Mouse (Mus musculus): Measurements from ENCODE around the gene Mrpl14. TPM values are rescaled to one million over a fixed set of nuclear protein-coding genes. Genes with fewer than 3 reads are reported as not detected.

The Mrpl14 gene
- total RNA-seq, 2 experiments from 2014 or later, result 99.5 to 139 TPM

- H3K4me3 ChIP-seq, result peak overlapping the region; percentile 61
- TF ChIP-seq CTCF (IDR thresholded peaks at IDR 0.05), result no peak
- DNase-seq, result peak; percentile 48
- H3K27ac ChIP-seq, result peak overlapping the region; percentile 89
- intact Hi-C loops (cut with DNase I), result no loop called here
These were observed 47.1 kb downstream of the Mrpl14 start for GRCm38 (mm10) chr17:45733038-45733734.

- intact Hi-C loops (cut with DNase I), result loop anchor here (1.0 to 2.0 kb wide), 2 partner anchors 83 to 304 kb away; no protein-coding TSS in a partner anchor
- no peak for TF ChIP-seq CTCF (IDR thresholded peaks at IDR 0.05)
- Histone ChIP-seq H3K27ac (peak within 1 kb of the TSS; percentile 89), H3K4me3 (peak within 1 kb of the TSS; percentile 61)
- DNase-seq, result peak; percentile 84
These were observed 47.7 kb downstream of the Mrpl14 start, which contains the start of gene 1600014C23Rik for GRCm38 (mm10) chr17:45733735-45734301. TSS of gene 1600014C23Rik (minus strand) at chr17:45733844.

- H3K27ac ChIP-seq, result peak overlapping the region; percentile 89
- DNase-seq, result no peak
- TF ChIP-seq CTCF (IDR thresholded peaks at IDR 0.05), result no peak
- intact Hi-C loops (cut with DNase I), result loop anchor here (1.0 to 2.0 kb wide), 2 partner anchors 82 to 304 kb away; no protein-coding TSS in a partner anchor
- peak overlapping the region; percentile 61 for H3K4me3 ChIP-seq
These were observed 48.2 kb downstream of the Mrpl14 start for GRCm38 (mm10) chr17:45734333-45734732.

GRCm38 (mm10) chr17:45734881-45735280 lies 48.8 kb downstream of the Mrpl14 start:
- peak overlapping the region; percentile 89 for H3K27ac ChIP-seq
- peak; percentile 60 for DNase-seq
- H3K4me3 ChIP-seq, result no peak overlapping the region
- intact Hi-C loops (cut with DNase I), result loop anchor here (1.0 to 5.0 kb wide), 4 partner anchors 82 to 303 kb away; partner anchors contain the start of gene Vegfa
- no peak for TF ChIP-seq CTCF (IDR thresholded peaks at IDR 0.05)

- intact Hi-C loops (cut with DNase I), result loop anchor here (1.0 to 5.0 kb wide), 3 partner anchors 81 to 297 kb away; partner anchors contain the start of gene Vegfa
- peak; percentile 89 for TF ChIP-seq CTCF (IDR thresholded peaks at IDR 0.05)
- Histone ChIP-seq H3K4me3 (peak overlapping the region; percentile 78), H3K27ac (peak overlapping the region; percentile 89)
- peak; percentile 90 for DNase-seq
These were observed 49.5 kb downstream of the Mrpl14 start for GRCm38 (mm10) chr17:45735382-45736310.

- Histone ChIP-seq H3K4me3 (peak overlapping the region; percentile 78), H3K27ac (peak overlapping the region; percentile 89)
- intact Hi-C loops (cut with DNase I), result loop anchor here (5.0 kb wide), 1 partner anchor 111 kb away; no protein-coding TSS in a partner anchor
- TF ChIP-seq CTCF (IDR thresholded peaks at IDR 0.05), result no peak
- DNase-seq, result peak; percentile 92
These were observed 50.4 kb downstream of the Mrpl14 start for GRCm38 (mm10) chr17:45736311-45737077.

- Histone ChIP-seq H3K4me3 (peak overlapping the region; percentile 78), H3K27ac (peak overlapping the region; percentile 89)
- intact Hi-C loops (cut with DNase I), result loop anchor here (5.0 kb wide), 1 partner anchor 110 kb away; no protein-coding TSS in a partner anchor
- DNase-seq, result no peak
- no peak for TF ChIP-seq CTCF (IDR thresholded peaks at IDR 0.05)
These were observed 51.0 kb downstream of the Mrpl14 start for GRCm38 (mm10) chr17:45737078-45737601.

- DNase-seq, result peak; percentile 55
- TF ChIP-seq CTCF (IDR thresholded peaks at IDR 0.05), result no peak
- H3K4me3 ChIP-seq, result no peak overlapping the region
- intact Hi-C loops (cut with DNase I), result no loop called here
- H3K27ac ChIP-seq, result peak overlapping the region; percentile 35
These were observed 56.4 kb downstream of the Mrpl14 start for GRCm38 (mm10) chr17:45742371-45743147.

- no peak for TF ChIP-seq CTCF (IDR thresholded peaks at IDR 0.05)
- H3K4me3 ChIP-seq, result no peak overlapping the region
- intact Hi-C loops (cut with DNase I), result loop anchor here (5.0 kb wide), 2 partner anchors 52 to 67 kb away; no protein-coding TSS in a partner anchor
- DNase-seq, result no peak
- H3K27ac ChIP-seq, result no peak overlapping the region
These were observed 59.5 kb downstream of the Mrpl14 start for GRCm38 (mm10) chr17:45745629-45746028.

- intact Hi-C loops (cut with DNase I), result loop anchor here (5.0 kb wide), 2 partner anchors 51 to 66 kb away; no protein-coding TSS in a partner anchor
- TF ChIP-seq CTCF (IDR thresholded peaks at IDR 0.05), result no peak
- no peak overlapping the region for H3K4me3 ChIP-seq
- no peak overlapping the region for H3K27ac ChIP-seq
- DNase-seq, result no peak
These were observed 60.6 kb downstream of the Mrpl14 start for GRCm38 (mm10) chr17:45746755-45747154.

Measured in gastrocnemius, adult 2 months (tissue).